Mouse (Mus musculus): Measurements from ENCODE around the gene Lhx4. TPM values are rescaled to one million over a fixed set of nuclear protein-coding genes. Genes with fewer than 3 reads are reported as not detected.

Lhx4 gene
- polyA plus RNA-seq (2014; fragmentation: Nextera tagmentation; extraction: Ambion mirVana): 0.07 and 0.27 TPM in 2 replicates

DNA sequence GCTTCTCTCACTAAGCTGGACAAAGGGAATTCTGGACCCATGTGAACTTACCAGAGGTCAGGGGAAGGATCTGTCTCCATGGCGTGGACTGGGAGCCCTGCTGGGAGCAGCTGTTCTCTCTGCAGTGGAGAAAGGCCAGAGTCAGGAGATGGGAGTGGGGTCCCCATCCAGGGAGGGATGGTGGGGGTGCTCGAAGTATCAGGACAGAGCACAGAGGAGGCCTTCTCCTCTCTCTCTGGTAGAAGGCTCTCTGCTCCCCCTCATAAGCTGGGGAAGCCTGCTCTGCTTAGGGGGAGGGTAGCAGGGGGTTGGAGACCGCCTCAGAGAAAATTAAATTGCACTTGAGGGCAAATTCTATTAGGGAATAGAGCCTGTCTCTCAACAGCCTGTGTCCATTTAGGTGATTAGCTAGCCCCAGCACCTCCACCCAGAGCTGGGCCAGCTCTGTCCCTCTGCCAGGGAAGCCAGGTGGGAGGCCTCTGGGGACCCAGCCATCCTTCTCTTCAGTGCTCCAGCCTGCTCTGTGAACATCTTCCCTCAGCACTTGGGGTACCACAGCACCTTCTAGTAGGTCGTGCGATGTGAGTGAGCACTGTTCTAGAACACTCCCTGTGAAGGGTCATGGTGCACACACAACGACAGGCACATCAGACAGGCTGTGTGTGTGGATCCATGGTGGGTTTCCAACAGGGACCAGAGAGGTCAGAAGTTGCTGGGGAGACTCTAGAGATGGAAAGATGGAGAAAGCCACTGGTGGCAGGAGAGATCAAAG is at the start of gene Lhx4:
Gene Lhx4, minus strand, starts transcription at position 201 of the 772 bp plus-strand sequence.
- ATAC-seq (replicated peaks; ENCODE audit: low FRiP score, low TSS enrichment, low read depth): no peak

DNA sequence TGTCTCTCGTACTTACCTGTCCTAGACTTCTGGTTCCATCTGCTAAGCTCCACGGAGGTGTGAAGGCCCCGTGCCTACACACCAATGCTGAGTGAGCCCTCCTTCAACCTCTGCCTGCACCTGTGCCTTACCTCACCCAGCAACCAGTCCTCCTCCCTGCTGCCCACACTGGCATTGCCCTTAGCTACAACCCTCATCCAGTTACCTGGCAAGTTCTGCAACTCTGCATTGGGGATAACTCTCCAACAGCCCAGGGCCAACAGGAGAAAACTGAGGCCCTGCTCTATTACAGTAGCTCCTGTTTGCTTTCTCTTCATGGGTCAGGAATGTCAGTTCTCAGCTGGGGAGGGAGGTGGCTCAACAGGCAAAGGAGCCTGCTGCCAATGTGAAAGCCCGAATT is 46.5 kb upstream of the Lhx4 start:
- no peak for ATAC-seq (replicated peaks; ENCODE audit: low FRiP score, low TSS enrichment, low read depth)
- 100% methylated on average over 4 of the region's 4 CpGs for WGBS

More for the DNA sequence above, at the start of gene Lhx4:
- Histone ChIP-seq H3K4me2 (ENCODE audit: low read length) (no peak within 1 kb of the TSS), H3K36me3 (ENCODE audit: control insufficient read depth, insufficient read depth, low read length) (no peaks in the 10 kb centered on the region), H3K9ac (ENCODE audit: low read length) (no peak within 1 kb of the TSS), H3K4me1 (replicated peaks; ENCODE audit: control insufficient read depth, insufficient read depth, low read length) (no peaks in the 10 kb centered on the region), H3K27me3 (replicated peaks; ENCODE audit: control insufficient read depth, insufficient read depth, low read length) (peaks cover 70% of the 10 kb centered on the region), H3K4me3 (ENCODE audit: low read depth, low read length) (no peak within 1 kb of the TSS), H3K27ac (ENCODE audit: low read depth) (no peak within 1 kb of the TSS), H3K9me3 (ENCODE audit: control insufficient read depth, low read length) (no peaks in the 10 kb centered on the region)
- no peak for DNase-seq (ENCODE audit: low spot score)
- WGBS: 62% methylated on average over 6 of the region's 6 CpGs

DNA sequence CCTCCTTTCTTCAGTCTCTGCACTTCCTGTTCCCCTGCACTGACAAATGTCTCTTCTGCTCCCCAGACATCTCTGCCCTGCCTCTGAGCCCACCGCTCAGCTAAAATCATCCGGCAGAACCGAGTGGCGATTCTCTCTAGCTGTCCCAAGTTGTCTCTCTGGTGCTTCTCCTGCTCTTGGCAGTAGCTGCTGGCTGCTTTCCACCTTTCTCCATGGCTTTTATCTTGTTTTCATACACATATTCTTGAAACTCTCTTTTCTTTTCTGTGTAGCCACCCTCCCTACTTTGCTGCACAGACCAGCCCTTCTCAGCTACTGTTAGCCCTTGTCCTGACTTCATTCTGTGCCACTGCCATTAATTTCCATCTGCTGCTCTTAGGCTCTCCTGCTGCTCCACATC is 45.9 kb upstream of the Lhx4 start:
- Histone ChIP-seq H3K9me3 (ENCODE audit: control insufficient read depth, low read length) (no peaks in the 10 kb centered on the region), H3K36me3 (ENCODE audit: control insufficient read depth, insufficient read depth, low read length) (peaks cover 30% of the 10 kb centered on the region), H3K27me3 (replicated peaks; ENCODE audit: control insufficient read depth, insufficient read depth, low read length) (no peaks in the 10 kb centered on the region), H3K4me1 (replicated peaks; ENCODE audit: control insufficient read depth, insufficient read depth, low read length) (no peaks in the 10 kb centered on the region), H3K4me2 (ENCODE audit: low read length) (no peak overlapping the region), H3K4me3 (ENCODE audit: low read depth, low read length) (no peak overlapping the region), H3K27ac (ENCODE audit: low read depth) (no peak overlapping the region), H3K9ac (ENCODE audit: low read length) (no peak overlapping the region)
- no peak for ATAC-seq (replicated peaks; ENCODE audit: low FRiP score, low TSS enrichment, low read depth)
- WGBS: 74% methylated on average over 4 of the region's 4 CpGs
- no peak for DNase-seq (ENCODE audit: low spot score)

More for the DNA sequence above, 46.5 kb upstream of the Lhx4 start:
- Histone ChIP-seq H3K4me3 (ENCODE audit: low read depth, low read length) (no peak overlapping the region), H3K4me2 (ENCODE audit: low read length) (no peak overlapping the region), H3K4me1 (replicated peaks; ENCODE audit: control insufficient read depth, insufficient read depth, low read length) (no peaks in the 10 kb centered on the region), H3K27me3 (replicated peaks; ENCODE audit: control insufficient read depth, insufficient read depth, low read length) (no peaks in the 10 kb centered on the region), H3K9me3 (ENCODE audit: control insufficient read depth, low read length) (no peaks in the 10 kb centered on the region), H3K9ac (ENCODE audit: low read length) (no peak overlapping the region), H3K36me3 (ENCODE audit: control insufficient read depth, insufficient read depth, low read length) (peaks cover 25% of the 10 kb centered on the region), H3K27ac (ENCODE audit: low read depth) (no peak overlapping the region)
- no peak for DNase-seq (ENCODE audit: low spot score)

DNA sequence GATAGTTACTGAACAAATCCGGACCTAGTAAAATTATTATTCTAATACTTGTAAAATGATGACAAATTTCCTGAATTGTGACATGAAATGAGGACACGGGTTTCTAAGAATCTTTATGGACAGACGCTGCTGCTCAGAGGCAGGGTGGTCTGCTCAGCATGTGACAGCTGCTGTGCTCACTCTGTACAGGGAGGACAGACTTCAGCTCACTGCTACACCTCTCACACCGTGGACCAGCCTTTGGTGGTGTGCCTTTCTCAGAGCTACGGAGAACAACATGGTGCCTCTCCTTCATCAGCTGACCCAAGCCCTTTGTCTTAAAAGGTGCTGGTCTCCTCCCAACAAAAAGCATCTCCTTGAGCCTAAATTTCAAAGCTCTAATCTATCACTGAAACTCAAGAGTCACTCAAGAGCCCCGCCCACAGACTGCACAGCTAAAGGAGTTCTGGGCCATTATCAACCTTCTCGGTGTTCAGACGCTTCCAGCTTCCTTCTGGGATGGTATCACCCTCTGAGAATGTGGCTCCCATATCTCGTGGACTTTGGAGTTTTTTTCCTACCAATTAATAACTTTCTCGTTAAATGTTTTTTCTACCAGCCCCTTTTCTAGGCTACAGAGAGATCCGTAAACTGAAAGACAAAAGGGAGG is 45.4 kb upstream of the Lhx4 start:
- no peak overlapping the region for H3K4me3 ChIP-seq (ENCODE audit: low read depth, low read length)
- H3K4me1 ChIP-seq (replicated peaks; ENCODE audit: control insufficient read depth, insufficient read depth, low read length): no peaks in the 10 kb centered on the region
- peaks cover 33% of the 10 kb centered on the region for H3K36me3 ChIP-seq (ENCODE audit: control insufficient read depth, insufficient read depth, low read length)
- DNase-seq (ENCODE audit: low spot score) (no peak), ATAC-seq (replicated peaks; ENCODE audit: low FRiP score, low TSS enrichment, low read depth) (0 out of 2 replicates have a peak, but pooled peaks have one; percentile 58)
- no peaks in the 10 kb centered on the region for H3K9me3 ChIP-seq (ENCODE audit: control insufficient read depth, low read length)
- no peak overlapping the region for H3K9ac ChIP-seq (ENCODE audit: low read length)
- WGBS: 76% methylated on average over 11 of the region's 11 CpGs
- H3K4me2 ChIP-seq (ENCODE audit: low read length): no peak overlapping the region
- H3K27ac ChIP-seq (ENCODE audit: low read depth): no peak overlapping the region
- H3K27me3 ChIP-seq (replicated peaks; ENCODE audit: control insufficient read depth, insufficient read depth, low read length): no peaks in the 10 kb centered on the region

DNA sequence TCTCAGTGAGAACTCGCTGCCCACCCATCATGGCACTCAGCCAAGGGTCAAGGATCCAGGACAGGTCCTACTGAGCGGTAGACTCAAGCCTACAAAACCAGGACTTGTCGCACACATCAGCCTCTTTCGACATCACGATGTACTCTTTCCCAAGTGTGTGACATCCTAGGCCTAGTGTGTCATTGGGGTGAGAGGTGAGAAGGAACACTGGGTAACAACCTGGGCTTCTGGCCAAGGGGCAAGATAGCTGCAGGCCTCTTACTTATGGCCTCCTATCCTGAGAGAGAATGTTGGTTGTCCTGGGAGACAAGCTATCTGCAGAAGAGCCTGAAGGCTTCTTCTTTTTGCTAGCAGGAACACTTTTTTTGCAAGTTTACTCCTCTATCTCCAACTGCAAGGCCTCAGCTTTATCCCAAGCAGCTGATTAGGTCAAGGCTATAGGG is 44.3 kb upstream of the Lhx4 start:
- no peak overlapping the region for H3K4me3 ChIP-seq (ENCODE audit: low read depth, low read length)
- H3K4me2 ChIP-seq (ENCODE audit: low read length): no peak overlapping the region
- H3K9me3 ChIP-seq (ENCODE audit: control insufficient read depth, low read length): no peaks in the 10 kb centered on the region
- H3K27me3 ChIP-seq (replicated peaks; ENCODE audit: control insufficient read depth, insufficient read depth, low read length): no peaks in the 10 kb centered on the region
- DNase-seq (ENCODE audit: low spot score): no peak
- no peak overlapping the region for H3K9ac ChIP-seq (ENCODE audit: low read length)
- WGBS: 95% methylated on average over 5 of the region's 5 CpGs
- no peak for ATAC-seq (replicated peaks; ENCODE audit: low FRiP score, low TSS enrichment, low read depth)
- no peak overlapping the region for H3K27ac ChIP-seq (ENCODE audit: low read depth)
- H3K4me1 ChIP-seq (replicated peaks; ENCODE audit: control insufficient read depth, insufficient read depth, low read length): no peaks in the 10 kb centered on the region
- peaks cover 27% of the 10 kb centered on the region for H3K36me3 ChIP-seq (ENCODE audit: control insufficient read depth, insufficient read depth, low read length)

DNA sequence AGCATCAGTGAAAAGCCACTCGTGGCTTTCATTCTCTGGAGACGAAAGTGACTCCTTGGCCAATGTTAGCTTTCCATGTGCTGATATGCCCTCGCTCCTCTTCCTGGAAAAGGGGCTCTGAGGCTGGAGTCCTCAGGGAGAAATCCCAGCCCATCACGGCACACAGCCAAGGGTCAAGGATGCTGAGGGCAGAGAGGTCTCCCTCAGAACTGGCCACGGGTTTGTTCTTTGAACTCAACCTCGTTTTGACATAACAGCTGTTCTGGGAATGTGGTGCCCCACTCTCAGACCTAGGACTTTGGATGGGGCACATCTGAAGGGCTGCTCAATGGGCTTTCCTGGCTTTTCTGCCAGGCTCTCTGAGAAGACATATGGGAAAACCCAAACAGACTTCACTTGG is 43.4 kb upstream of the Lhx4 start:
- ATAC-seq (replicated peaks; ENCODE audit: low FRiP score, low TSS enrichment, low read depth): no peak
- Histone ChIP-seq H3K27me3 (replicated peaks; ENCODE audit: control insufficient read depth, insufficient read depth, low read length) (no peaks in the 10 kb centered on the region), H3K27ac (ENCODE audit: low read depth) (no peak overlapping the region), H3K9ac (ENCODE audit: low read length) (no peak overlapping the region), H3K9me3 (ENCODE audit: control insufficient read depth, low read length) (no peaks in the 10 kb centered on the region), H3K4me1 (replicated peaks; ENCODE audit: control insufficient read depth, insufficient read depth, low read length) (no peaks in the 10 kb centered on the region), H3K4me2 (ENCODE audit: low read length) (no peak overlapping the region), H3K36me3 (ENCODE audit: control insufficient read depth, insufficient read depth, low read length) (peaks cover 31% of the 10 kb centered on the region), H3K4me3 (ENCODE audit: low read depth, low read length) (no peak overlapping the region)
- 89% methylated on average over 6 of the region's 6 CpGs for WGBS
- no peak for DNase-seq (ENCODE audit: low spot score)

DNA sequence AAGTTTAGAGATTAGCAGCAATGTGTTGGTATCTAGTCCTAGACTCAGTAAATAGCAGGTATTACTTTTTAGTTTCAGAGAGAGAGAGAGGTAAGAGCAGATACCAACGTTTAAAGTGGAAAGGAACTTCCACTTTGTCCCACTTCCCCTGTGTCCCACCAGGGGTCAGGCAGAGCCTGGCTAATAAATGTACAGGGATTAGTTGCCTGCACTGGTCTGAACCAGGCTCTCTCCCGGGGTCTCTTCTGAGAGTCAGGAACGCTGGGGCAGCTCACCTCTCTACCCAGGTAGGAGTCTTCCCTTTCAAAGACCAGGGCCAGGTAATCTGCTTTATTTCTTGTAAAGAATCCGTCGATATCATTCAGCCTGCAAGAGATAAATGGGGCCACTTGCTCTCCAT is 40.4 kb upstream of the Lhx4 start:
- no peak overlapping the region for H3K27ac ChIP-seq (ENCODE audit: low read depth)
- no peak overlapping the region for H3K4me2 ChIP-seq (ENCODE audit: low read length)
- peaks cover 54% of the 10 kb centered on the region for H3K36me3 ChIP-seq (ENCODE audit: control insufficient read depth, insufficient read depth, low read length)
- H3K9me3 ChIP-seq (ENCODE audit: control insufficient read depth, low read length): 0 out of 2 replicates have a peak, but pooled peaks cover 5% of the 10 kb centered on the region
- WGBS: 63% methylated on average over 5 of the region's 5 CpGs
- no peak for DNase-seq (ENCODE audit: low spot score)
- no peak overlapping the region for H3K9ac ChIP-seq (ENCODE audit: low read length)
- ATAC-seq (replicated peaks; ENCODE audit: low FRiP score, low TSS enrichment, low read depth): no peak
- no peak overlapping the region for H3K4me3 ChIP-seq (ENCODE audit: low read depth, low read length)
- no peaks in the 10 kb centered on the region for H3K27me3 ChIP-seq (replicated peaks; ENCODE audit: control insufficient read depth, insufficient read depth, low read length)
- no peaks in the 10 kb centered on the region for H3K4me1 ChIP-seq (replicated peaks; ENCODE audit: control insufficient read depth, insufficient read depth, low read length)

DNA sequence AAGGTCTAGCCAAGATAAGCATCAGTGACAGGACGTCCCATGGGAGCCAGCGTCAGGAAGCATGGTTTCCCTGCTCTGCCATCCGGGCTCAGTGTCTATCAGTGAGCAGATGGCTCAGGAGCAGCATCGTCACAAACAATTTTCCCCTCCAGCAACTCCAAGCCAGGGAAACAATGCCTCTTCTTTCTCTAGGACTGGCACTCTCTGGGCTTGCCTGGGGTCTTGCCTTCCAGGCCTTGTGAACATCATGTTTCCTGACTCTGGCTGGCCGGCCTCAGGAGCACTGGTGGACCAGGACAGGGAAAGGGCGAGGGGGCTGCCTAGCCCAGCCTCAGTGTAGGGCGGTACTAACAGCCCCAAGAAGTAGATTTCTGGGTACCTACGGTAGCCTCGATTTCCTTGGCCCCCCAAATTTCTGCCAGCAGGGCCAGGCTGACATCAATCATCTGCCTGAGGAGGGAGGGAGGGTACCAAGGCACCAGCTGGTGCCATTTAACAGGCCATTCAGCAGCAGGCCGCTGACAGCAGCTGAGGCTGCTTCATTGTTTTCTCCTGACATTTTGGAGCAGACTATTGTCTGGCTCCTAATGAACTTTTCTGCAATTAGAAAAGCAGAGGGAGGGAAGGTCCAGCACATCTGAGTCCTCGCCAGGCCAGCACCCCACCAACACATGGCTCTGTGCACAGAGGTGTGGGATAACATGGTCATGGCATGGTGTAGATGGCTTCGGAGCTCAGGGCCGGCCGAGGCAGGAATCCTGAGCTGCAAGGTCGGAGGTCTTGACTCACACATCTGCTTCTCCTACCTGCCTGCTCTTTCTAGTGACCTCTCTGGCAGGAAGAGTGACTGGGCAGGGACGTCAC is 38.9 kb upstream of the Lhx4 start:
- 76% methylated on average over 16 of the region's 16 CpGs for WGBS
- H3K9ac ChIP-seq (ENCODE audit: low read length): no peak overlapping the region
- DNase-seq (ENCODE audit: low spot score) (no peak), ATAC-seq (replicated peaks; ENCODE audit: low FRiP score, low TSS enrichment, low read depth) (no peak)
- H3K9me3 ChIP-seq (ENCODE audit: control insufficient read depth, low read length): 0 out of 2 replicates have a peak, but pooled peaks cover 5% of the 10 kb centered on the region
- H3K27ac ChIP-seq (ENCODE audit: low read depth): no peak overlapping the region
- H3K4me3 ChIP-seq (ENCODE audit: low read depth, low read length): no peak overlapping the region
- peaks cover 65% of the 10 kb centered on the region for H3K36me3 ChIP-seq (ENCODE audit: control insufficient read depth, insufficient read depth, low read length)
- no peak overlapping the region for H3K4me2 ChIP-seq (ENCODE audit: low read length)
- no peaks in the 10 kb centered on the region for H3K4me1 ChIP-seq (replicated peaks; ENCODE audit: control insufficient read depth, insufficient read depth, low read length)
- H3K27me3 ChIP-seq (replicated peaks; ENCODE audit: control insufficient read depth, insufficient read depth, low read length): no peaks in the 10 kb centered on the region

Data from intestine, embryonic 14.5 days (tissue).